Mouse (Mus musculus) NIH3T3 (cell line): ENCODE data around the gene Mfap3.
"Not testable (repeated sequence)": the region's sequence is repeated elsewhere in the genome, so short reads cannot be mapped to it uniquely, and the experiment has no call there.

ENCODE experiments used
- DNase-seq: peaks from one replicate; pipeline ENCODE4 v3.0.0-alpha.2; 2012; ENCODE audit warnings: low read depth

Gene Mfap3

GRCm38 (mm10) chr11:57529111-57529510, 10.6 kb downstream of the Mfap3 start:
- DNase-seq, result no peak

DNA sequence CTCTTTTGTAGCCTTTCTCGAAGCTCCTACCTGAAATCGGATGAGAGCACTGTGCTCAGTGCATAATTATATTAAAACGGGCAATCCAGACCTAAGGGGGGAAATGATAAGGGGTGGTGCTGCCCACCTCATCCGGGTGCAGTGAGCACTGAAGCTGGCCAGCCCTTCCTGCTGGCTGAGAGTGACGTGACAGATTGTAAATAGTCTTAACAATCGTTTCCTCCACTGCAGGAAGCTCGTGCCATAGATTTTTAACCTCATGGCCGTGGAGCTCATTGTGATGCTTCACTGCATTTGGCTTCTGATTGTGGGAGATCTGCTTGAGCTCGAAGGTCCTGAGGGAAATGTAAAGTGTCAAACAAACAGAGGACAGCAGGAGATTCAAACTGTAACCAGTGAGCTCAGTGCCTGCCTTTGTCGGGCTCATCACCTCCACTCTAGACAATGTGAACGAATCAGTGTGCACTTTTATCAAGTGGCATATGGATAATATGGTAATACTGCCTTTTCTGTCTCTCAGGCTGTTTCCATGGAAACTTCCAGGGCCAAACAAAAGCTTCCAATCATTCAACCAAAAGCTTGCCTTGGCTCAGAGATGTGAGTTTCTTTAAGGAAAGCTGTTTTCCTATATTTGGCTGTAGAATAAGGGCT, 13.0 kb downstream of the Mfap3 start:
- no peak for DNase-seq

- no peak for DNase-seq
Measured at GRCm38 (mm10) chr11:57532306-57532705, 13.8 kb downstream of the Mfap3 start.

GRCm38 (mm10) chr11:57535912-57536311, 17.4 kb downstream of the Mfap3 start:
- DNase-seq, result no peak

DNA sequence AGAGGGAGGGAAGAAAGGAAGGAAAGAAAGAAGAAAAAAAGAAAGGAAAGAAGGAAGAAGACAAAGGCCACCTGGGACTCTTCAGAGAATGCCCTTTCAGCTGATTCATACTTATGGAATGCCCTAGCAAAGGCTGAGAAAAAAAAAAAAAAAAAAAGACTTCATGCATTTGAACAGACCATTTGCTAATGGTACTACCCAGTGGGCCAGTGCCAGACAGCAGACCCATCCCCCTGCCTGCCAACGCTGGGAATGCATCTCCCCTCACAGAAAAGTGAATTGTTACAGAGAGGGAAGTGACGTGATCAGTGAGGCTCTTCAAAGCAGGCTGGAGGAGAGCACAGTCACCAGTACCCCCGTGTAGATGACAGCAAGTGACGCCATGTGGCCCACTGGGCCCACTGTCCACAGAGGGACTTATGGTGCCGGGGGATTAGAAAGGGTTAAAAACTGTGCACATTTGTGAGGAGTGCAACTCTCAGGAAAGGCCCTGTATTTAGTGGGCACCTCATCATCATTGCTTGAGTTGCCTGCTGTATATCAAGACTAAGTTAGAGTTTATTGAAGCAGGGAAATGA, 21.5 kb downstream of the Mfap3 start:
- peak; percentile 14 for DNase-seq

- DNase-seq, result no peak
Measured at GRCm38 (mm10) chr11:57540681-57541080, 22.2 kb downstream of the Mfap3 start.

GRCm38 (mm10) chr11:57548618-57549550, 30.4 kb downstream of the Mfap3 start:
- DNase-seq, result peak; percentile 93

DNA sequence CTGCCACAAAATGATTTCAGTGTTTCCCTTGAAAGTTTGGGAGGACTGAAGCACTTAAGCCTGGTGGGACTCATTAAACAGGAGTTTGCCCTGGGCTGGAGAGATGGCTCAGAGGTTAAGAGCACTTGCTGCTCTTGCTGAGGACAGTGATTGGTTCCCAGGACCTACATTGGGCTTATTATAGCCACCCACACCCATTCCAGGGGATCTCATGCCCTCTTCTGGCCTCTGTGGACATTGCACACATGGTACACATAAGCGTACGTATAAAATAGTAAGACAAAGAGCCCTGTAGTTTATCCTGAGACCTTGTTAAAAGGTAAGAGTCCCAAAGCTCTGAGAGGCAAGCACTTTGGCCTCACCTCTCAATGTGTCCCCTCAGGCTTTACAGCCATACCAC, 31.8 kb downstream of the Mfap3 start:
- DNase-seq, result peak; percentile 24

GRCm38 (mm10) chr11:57551016-57551415, 32.6 kb downstream of the Mfap3 start:
- no peak for DNase-seq

GRCm38 (mm10) chr11:57553015-57553780, 34.7 kb downstream of the Mfap3 start:
- DNase-seq, result no peak

DNA sequence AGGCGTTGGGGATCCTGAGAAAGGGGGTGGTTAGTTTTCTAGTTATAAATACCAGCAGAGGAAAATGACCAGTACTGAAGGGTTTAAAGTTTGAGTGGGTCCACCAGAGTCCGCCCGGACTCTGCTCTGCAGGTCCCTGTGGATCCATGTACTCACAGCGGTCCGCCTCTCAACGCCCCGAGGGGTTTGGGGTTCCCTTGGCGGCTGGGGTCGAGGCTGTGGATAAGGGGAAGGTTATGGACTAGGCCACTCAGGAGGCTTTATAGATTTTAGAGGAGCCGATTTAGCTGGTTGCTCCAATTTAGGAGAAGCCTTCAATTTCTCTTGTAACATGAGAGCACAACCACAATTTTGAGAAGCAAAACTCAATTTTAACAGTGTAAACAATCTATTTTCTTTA, 39.5 kb downstream of the Mfap3 start:
- DNase-seq, result not testable (repeated sequence)

- DNase-seq, result no peak
Measured at GRCm38 (mm10) chr11:57564564-57564963, 46.1 kb downstream of the Mfap3 start.

DNA sequence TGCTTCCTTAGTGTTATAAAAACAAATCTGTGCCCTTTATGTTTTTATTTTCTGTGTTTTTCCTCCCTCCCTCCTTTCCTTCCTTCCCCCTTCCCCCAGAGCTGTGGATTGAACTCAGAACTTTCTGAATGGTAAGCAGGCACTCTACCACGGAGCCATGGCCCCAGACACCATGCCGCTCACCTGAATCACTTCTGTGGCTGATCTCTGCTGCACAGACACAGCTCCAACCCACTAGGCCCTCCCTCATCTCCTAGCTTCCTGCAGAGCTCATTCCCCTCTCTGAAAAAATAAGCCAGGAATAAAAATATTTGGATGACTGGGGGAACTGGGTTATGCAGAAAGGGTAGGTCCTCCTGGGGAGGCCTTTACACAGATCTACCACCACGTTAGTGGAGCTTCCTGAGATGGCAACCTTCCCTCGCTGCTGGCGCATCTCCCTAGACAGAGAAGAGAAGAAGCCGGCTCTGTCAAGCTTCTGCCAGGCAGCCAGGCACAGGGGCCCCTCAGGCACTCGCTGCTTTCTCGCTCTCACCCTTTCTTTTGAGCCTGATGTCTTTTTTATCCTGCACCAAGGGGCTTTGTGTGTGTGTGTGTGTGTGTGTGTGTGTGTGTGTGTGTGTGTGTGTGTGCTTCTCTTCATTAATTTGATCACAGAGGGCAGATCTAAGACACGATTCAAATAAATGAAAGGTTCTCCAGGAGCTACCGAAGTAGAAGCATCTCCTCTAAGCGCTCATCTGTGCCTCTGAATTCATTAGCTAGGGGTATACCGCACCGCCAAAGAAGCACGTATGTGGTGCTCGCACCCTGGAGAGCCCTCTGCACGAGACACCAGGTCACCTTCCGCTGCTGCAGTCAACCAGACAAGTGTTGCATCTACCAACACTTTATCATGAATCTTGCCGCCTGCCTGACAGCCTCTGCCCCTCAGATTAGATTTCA, 47.9 kb downstream of the Mfap3 start:
- no peak for DNase-seq

DNA sequence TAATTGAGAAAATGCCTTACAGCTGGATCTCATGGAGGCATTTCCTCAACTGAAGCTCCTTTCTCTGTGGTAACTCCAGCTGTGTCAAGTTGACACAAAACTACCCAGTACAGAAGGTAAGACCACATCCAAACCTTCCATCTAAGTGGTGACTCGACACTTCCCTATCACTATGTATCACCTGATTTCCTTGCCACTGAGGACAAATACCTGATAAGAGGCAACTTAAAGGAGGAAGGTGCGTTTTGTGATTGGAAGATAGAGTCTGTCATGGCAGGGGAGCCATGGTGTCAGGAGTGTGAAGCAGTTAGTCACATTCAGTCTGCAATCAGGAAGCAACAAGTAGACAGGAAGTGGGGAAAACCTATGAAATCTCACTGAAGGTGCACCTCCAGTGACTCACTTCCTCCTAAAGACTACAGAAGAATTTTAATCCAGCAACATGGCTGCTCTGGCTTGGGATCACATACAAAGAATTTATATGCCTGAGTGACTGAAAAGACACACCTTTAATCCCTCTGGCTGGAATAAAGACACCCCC, 50.6 kb downstream of the Mfap3 start:
- no peak for DNase-seq

DNA sequence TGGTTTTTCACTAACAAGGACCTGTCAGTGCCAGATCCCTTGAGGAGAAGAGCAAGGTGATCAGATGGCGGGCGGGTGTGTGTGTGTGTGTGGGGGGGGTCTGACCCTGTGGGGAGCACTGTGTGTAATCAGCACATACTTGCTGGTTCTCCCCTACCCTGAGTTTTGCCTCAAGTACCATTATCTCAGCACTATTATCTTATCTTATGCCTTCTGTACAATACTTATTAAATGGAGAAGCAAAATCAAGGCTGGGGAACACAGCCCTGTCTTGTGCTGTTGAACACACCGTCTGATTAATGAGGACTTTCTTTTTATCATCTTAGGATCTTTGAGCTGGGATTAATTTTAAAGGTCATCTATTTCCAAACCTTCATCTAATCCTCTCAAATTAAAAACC, 52.6 kb downstream of the Mfap3 start:
- DNase-seq, result no peak

- no peak for DNase-seq
Measured at GRCm38 (mm10) chr11:57573686-57574274, 55.3 kb downstream of the Mfap3 start.

DNA sequence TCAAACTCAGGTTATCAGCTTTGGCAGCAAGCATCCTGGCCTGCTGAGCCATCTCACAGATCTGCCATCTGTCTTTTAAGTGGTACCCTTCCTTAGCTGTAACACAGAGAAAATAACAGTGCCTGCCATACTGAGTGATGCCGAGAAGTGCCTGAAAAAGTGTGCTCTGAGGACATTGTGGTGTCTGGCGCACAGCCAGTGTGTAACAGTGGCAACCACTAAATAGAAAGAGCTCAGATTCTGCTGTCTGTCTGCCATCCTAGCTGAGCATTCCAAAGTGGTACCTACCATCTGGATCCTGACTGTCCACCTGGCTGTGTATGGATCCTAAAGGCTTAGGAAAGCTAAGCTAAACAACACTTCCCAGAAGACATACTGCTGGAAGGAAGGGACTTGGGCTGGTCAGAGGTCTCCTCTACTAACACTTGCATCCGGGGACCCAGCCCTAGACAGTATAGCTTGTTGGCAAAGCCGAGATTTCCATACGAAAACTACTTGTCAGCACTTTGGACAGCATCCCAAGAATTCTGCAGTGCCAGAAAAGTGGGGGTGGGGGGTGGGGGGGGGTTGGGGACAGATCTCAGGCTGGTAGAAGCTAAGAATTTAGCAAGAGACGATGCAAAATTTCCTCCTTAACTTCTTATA, 58.5 kb downstream of the Mfap3 start:
- DNase-seq, result peak; percentile 39

- peak; percentile 14 for DNase-seq
Measured at GRCm38 (mm10) chr11:57582818-57583635, 64.6 kb downstream of the Mfap3 start.
